Mouse (Mus musculus): ENCODE measurements around the gene Cyp4f39. TPM values are rescaled to one million over a fixed set of nuclear protein-coding genes. Genes with fewer than 3 reads are reported as not detected.

The Cyp4f39 gene
- polyA plus RNA-seq, 1 experiment from 2014 or later = 0.23 TPM

GRCm38 (mm10) chr17:32437106-32437505, 15.4 kb upstream of the Cyp4f39 start:
- no peak overlapping the region for H3K4me3 ChIP-seq
- WGBS = 86% methylated on average over 4 of the region's 4 CpGs
- H3K9ac ChIP-seq (replicated peaks) = no peak overlapping the region
- H3K36me3 ChIP-seq = no peaks in the 10 kb centered on the region
- no peak for ATAC-seq (replicated peaks)
- H3K27me3 ChIP-seq = no peaks in the 10 kb centered on the region
- H3K4me2 ChIP-seq (replicated peaks) = no peak overlapping the region
- no peaks in the 10 kb centered on the region for H3K4me1 ChIP-seq
- H3K9me3 ChIP-seq = no peaks in the 10 kb centered on the region
- no peak overlapping the region for H3K27ac ChIP-seq (replicated peaks)

DNA sequence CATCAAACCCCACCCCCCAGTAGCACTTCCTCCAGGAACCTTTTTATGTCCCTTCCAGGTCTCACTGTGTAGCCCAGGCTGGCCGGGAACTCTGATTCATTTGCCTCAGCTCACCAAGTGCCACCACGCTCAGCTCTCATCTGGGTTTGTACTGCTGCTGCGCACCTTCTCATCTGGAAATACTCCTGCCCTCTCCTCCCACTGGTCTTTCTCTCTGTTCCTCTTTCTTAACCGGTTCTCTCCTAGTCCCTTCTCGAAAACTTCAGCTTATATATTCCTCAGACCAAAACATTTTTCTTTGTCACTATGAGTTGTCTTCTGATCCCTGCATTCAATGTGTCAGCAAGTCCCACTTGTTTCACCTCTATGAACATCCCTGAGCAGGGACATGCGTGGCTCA, 9.3 kb upstream of the Cyp4f39 start:
- Histone ChIP-seq H3K4me2 (replicated peaks) (no peak overlapping the region), H3K9ac (replicated peaks) (no peak overlapping the region), H3K27ac (replicated peaks) (no peak overlapping the region), H3K36me3 (no peaks in the 10 kb centered on the region), H3K4me1 (no peaks in the 10 kb centered on the region), H3K9me3 (no peaks in the 10 kb centered on the region), H3K27me3 (no peaks in the 10 kb centered on the region), H3K4me3 (no peak overlapping the region)
- WGBS = 84% methylated on average over 6 of the region's 6 CpGs
- ATAC-seq (replicated peaks) = no peak

DNA sequence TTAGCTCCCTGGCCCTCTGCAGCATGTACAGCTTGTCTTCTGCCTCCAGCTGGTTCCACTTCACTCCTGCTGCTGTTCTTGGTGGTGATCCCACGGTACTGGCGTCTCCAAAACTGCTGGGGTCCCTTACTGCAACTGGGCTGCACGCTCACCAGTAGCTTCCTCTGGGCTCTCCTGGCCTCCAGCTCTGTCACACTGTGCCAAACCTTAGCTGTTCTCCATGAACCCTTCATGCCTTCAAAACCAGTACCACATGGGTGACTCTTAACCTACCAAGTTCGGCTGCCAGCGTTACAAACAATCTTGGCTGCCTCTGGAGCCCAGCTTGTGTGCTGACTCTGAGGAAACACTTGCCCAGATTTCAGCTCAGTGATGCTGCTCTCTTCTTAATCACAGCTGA, 7.5 kb upstream of the Cyp4f39 start:
- Histone ChIP-seq H3K27me3 (no peaks in the 10 kb centered on the region), H3K4me1 (no peaks in the 10 kb centered on the region), H3K4me2 (replicated peaks) (no peak overlapping the region), H3K9ac (replicated peaks) (no peak overlapping the region), H3K27ac (replicated peaks) (no peak overlapping the region), H3K36me3 (no peaks in the 10 kb centered on the region), H3K4me3 (no peak overlapping the region), H3K9me3 (0 out of 2 replicates have a peak, but pooled peaks cover 4% of the 10 kb centered on the region)
- WGBS = 77% methylated on average over 5 of the region's 5 CpGs
- no peak for ATAC-seq (replicated peaks)

GRCm38 (mm10) chr17:32447195-32447594, 5.3 kb upstream of the Cyp4f39 start:
- Histone ChIP-seq H3K4me3 (no peak overlapping the region), H3K4me2 (replicated peaks) (no peak overlapping the region), H3K36me3 (no peaks in the 10 kb centered on the region), H3K27me3 (0 out of 2 replicates have a peak, but pooled peaks cover 1% of the 10 kb centered on the region), H3K9me3 (0 out of 2 replicates have a peak, but pooled peaks cover 4% of the 10 kb centered on the region), H3K9ac (replicated peaks) (no peak overlapping the region), H3K4me1 (0 out of 2 replicates have a peak, but pooled peaks cover under 1% of the 10 kb centered on the region), H3K27ac (replicated peaks) (no peak overlapping the region)
- no peak for ATAC-seq (replicated peaks)

DNA sequence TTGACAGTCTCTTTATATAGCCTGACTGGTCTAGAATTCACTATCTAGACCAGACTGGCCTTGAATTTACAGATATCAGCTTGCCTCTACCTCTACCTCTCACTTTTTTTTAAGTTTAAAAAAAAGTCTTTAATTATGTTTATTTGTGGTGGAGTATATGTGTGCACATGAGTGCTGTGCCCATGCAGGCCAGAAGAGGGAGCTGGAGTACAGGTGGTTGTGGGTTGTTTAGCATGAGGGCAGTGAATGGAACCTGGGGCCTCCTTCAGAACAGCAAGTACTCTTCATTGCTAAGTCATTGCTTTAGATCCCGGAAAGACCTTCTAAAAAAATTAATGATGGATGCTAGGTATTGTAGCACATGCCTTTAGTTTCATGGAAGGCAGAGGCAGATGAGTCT, 3.5 kb upstream of the Cyp4f39 start:
- H3K4me1 ChIP-seq = peaks cover 7% of the 10 kb centered on the region
- H3K4me2 ChIP-seq (replicated peaks) = no peak overlapping the region
- H3K9me3 ChIP-seq = 0 out of 2 replicates have a peak, but pooled peaks cover 4% of the 10 kb centered on the region
- no peaks in the 10 kb centered on the region for H3K36me3 ChIP-seq
- 0 out of 2 replicates have a peak, but pooled peaks cover 10% of the 10 kb centered on the region for H3K27me3 ChIP-seq
- H3K9ac ChIP-seq (replicated peaks) = no peak overlapping the region
- H3K27ac ChIP-seq (replicated peaks) = no peak overlapping the region
- no peak for ATAC-seq (replicated peaks)
- WGBS = 93% methylated on average over 1 of the region's 1 CpGs
- no peak overlapping the region for H3K4me3 ChIP-seq

- Histone ChIP-seq H3K4me2 (replicated peaks) (no peak overlapping the region), H3K9me3 (0 out of 2 replicates have a peak, but pooled peaks cover 4% of the 10 kb centered on the region), H3K4me3 (no peak overlapping the region), H3K27ac (replicated peaks) (no peak overlapping the region), H3K27me3 (0 out of 2 replicates have a peak, but pooled peaks cover 10% of the 10 kb centered on the region), H3K36me3 (no peaks in the 10 kb centered on the region), H3K4me1 (peaks cover 7% of the 10 kb centered on the region), H3K9ac (replicated peaks) (no peak overlapping the region)
- ATAC-seq (replicated peaks) = no peak
- WGBS = 61% methylated on average over 2 of the region's 2 CpGs
Measured at GRCm38 (mm10) chr17:32450844-32451537, 1.5 kb upstream of the Cyp4f39 start.

DNA sequence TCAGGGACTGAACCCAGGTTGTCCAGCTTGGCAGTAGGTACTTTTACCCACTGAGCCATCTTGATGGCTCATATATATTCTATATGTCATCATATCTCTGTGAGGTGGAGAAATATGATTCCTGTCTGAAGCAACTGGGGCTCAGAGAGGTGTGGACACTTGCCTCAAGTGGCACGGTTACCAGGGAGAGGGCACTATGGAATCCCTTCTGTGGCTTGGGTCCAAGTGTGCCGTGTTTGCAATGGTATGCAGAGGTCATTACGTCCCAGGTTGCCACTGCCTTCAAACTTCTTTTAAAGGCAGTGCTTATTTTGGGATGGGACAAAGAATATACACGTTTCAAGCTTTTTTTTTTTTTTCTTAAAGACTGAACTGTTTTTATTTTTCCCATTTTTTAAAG, 1.7 kb downstream of the Cyp4f39 start:
- H3K4me3 ChIP-seq = no peak overlapping the region
- 64% methylated on average over 4 of the region's 4 CpGs for WGBS
- H3K4me1 ChIP-seq = peaks cover 7% of the 10 kb centered on the region
- ATAC-seq (replicated peaks) = no peak
- H3K9me3 ChIP-seq = 0 out of 2 replicates have a peak, but pooled peaks cover under 1% of the 10 kb centered on the region
- no peak overlapping the region for H3K9ac ChIP-seq (replicated peaks)
- no peaks in the 10 kb centered on the region for H3K36me3 ChIP-seq
- H3K27ac ChIP-seq (replicated peaks) = no peak overlapping the region
- 0 out of 2 replicates have a peak, but pooled peaks cover 10% of the 10 kb centered on the region for H3K27me3 ChIP-seq
- no peak overlapping the region for H3K4me2 ChIP-seq (replicated peaks)

GRCm38 (mm10) chr17:32454997-32455396, 2.5 kb downstream of the Cyp4f39 start:
- Histone ChIP-seq H3K4me2 (replicated peaks) (no peak overlapping the region), H3K27me3 (0 out of 2 replicates have a peak, but pooled peaks cover 10% of the 10 kb centered on the region), H3K9ac (replicated peaks) (no peak overlapping the region), H3K9me3 (no peaks in the 10 kb centered on the region), H3K36me3 (no peaks in the 10 kb centered on the region), H3K4me3 (no peak overlapping the region), H3K4me1 (peaks cover 7% of the 10 kb centered on the region), H3K27ac (replicated peaks) (no peak overlapping the region)
- 61% methylated on average over 2 of the region's 2 CpGs for WGBS
- no peak for ATAC-seq (replicated peaks)

DNA sequence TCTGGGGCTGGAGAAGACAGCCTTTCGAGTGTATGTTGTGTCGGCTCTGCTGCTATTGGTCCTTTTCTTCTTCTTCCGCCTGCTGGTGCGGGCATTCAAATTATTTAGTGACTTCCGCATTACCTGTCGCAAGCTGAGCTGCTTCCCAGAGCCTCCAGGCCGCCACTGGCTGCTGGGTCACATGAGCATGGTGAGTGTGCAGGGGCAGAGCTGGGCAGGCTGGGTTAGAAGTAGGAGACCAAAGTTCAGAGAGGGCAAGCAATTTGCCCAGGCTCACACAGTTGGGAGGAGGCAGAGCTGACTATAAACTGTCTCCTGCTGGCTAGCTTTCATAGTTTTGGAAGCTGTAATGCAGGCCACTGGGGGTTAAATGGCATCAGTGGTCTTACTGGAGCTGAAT, 16.0 kb downstream of the Cyp4f39 start:
- no peak overlapping the region for H3K27ac ChIP-seq (replicated peaks)
- H3K9ac ChIP-seq (replicated peaks) = no peak overlapping the region
- no peak overlapping the region for H3K4me2 ChIP-seq (replicated peaks)
- no peaks in the 10 kb centered on the region for H3K4me1 ChIP-seq
- H3K36me3 ChIP-seq = no peaks in the 10 kb centered on the region
- no peak overlapping the region for H3K4me3 ChIP-seq
- no peak for ATAC-seq (replicated peaks)
- no peaks in the 10 kb centered on the region for H3K27me3 ChIP-seq
- H3K9me3 ChIP-seq = no peaks in the 10 kb centered on the region
- WGBS = 55% methylated on average over 7 of the region's 7 CpGs

- ATAC-seq (replicated peaks) = no peak
- Histone ChIP-seq H3K9ac (replicated peaks) (no peak overlapping the region), H3K9me3 (no peaks in the 10 kb centered on the region), H3K4me3 (no peak overlapping the region), H3K27ac (replicated peaks) (no peak overlapping the region), H3K4me1 (no peaks in the 10 kb centered on the region), H3K36me3 (no peaks in the 10 kb centered on the region), H3K4me2 (replicated peaks) (no peak overlapping the region), H3K27me3 (no peaks in the 10 kb centered on the region)
- 86% methylated on average over 4 of the region's 4 CpGs for WGBS
Measured at GRCm38 (mm10) chr17:32470795-32471194, 18.3 kb downstream of the Cyp4f39 start.

DNA sequence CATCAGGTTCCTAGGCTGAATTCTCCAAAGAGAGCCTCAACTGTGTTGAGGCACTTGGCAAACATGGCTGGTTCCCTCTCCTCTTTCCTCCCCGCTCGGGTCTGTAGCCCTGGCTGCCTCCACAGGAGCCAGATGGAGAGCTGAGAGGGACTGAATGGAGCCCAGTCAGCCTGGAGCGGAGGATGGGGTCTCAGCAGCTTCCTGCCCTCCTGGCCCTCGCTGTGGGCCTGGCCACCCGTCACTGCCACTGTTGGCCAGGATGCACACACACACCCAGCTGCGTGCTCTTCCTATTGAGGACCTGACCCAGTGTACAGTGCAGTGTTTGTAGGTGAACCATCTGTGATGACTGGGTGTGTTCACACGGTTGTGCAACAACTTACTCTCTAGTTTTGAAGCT, 19.7 kb downstream of the Cyp4f39 start:
- Histone ChIP-seq H3K4me1 (no peaks in the 10 kb centered on the region), H3K4me3 (no peak overlapping the region), H3K4me2 (replicated peaks) (no peak overlapping the region), H3K27me3 (no peaks in the 10 kb centered on the region), H3K36me3 (no peaks in the 10 kb centered on the region), H3K9ac (replicated peaks) (no peak overlapping the region), H3K9me3 (no peaks in the 10 kb centered on the region), H3K27ac (replicated peaks) (no peak overlapping the region)
- ATAC-seq (replicated peaks) = no peak
- WGBS = 71% methylated on average over 7 of the region's 7 CpGs

- WGBS = 89% methylated on average over 5 of the region's 5 CpGs
- H3K36me3 ChIP-seq = no peaks in the 10 kb centered on the region
- no peak for ATAC-seq (replicated peaks)
- H3K9me3 ChIP-seq = no peaks in the 10 kb centered on the region
- no peaks in the 10 kb centered on the region for H3K27me3 ChIP-seq
- H3K9ac ChIP-seq (replicated peaks) = no peak overlapping the region
- no peaks in the 10 kb centered on the region for H3K4me1 ChIP-seq
- H3K4me3 ChIP-seq = no peak overlapping the region
- H3K27ac ChIP-seq (replicated peaks) = no peak overlapping the region
- no peak overlapping the region for H3K4me2 ChIP-seq (replicated peaks)
Measured at GRCm38 (mm10) chr17:32474954-32475560, 22.5 kb downstream of the Cyp4f39 start.

Measured in forebrain, embryonic 15.5 days (tissue).